Mouse (Mus musculus) layer of hippocampus, postnatal 25 days (tissue): ENCODE measurements around the gene Ccndbp1. TPM values are rescaled to one million over a fixed set of nuclear protein-coding genes. Genes with fewer than 3 reads are reported as not detected.
A peak's percentile ranks its signal among the peaks of the same experiment; 100 is the strongest.
"Not testable (repeated sequence)": the region's sequence is repeated elsewhere in the genome, so short reads cannot be mapped to it uniquely, and the experiment has no call there.

Source experiments
- DNase-seq, 2 experiments: peaks; one replicate each; pipeline ENCODE4 v3.0.0; 2022; ENCODE audit warnings: mixed read lengths in 2 of 2, low spot score in 1 of 2; ENCODE audit errors: extremely low spot score in 1 of 2
- total RNA-seq, 2 experiments: library from RNA; stranded (reverse); gene quantifications; 2 replicates each; pipeline ENCODE4 v1.2.3; 2021

The Ccndbp1 gene
- 10 to 100 TPM; 58.4 to 58.8 TPM for total RNA-seq

GRCm38 (mm10) chr2:121007925-121008663 is at the start of gene Ccndbp1:
TSS of gene Ccndbp1 (plus strand) at chr2:121008403.
- peak; percentile 56 to 68 for DNase-seq

- DNase-seq = no peak
These were observed 48.8 kb upstream of the Ccndbp1 start for GRCm38 (mm10) chr2:120959363-120959762.

- no peak for DNase-seq
These were observed 48.4 kb upstream of the Ccndbp1 start for GRCm38 (mm10) chr2:120959827-120960226.

GRCm38 (mm10) chr2:120960261-120960660 is 47.9 kb upstream of the Ccndbp1 start:
- DNase-seq = no peak

GRCm38 (mm10) chr2:120963110-120963509 is 45.1 kb upstream of the Ccndbp1 start:
- no peak for DNase-seq

GRCm38 (mm10) chr2:120965486-120965885 is 42.7 kb upstream of the Ccndbp1 start:
- no peak for DNase-seq

- no peak for DNase-seq
These were observed 38.1 kb upstream of the Ccndbp1 start for GRCm38 (mm10) chr2:120970045-120970539.

- peak; percentile 67 to 68 for DNase-seq
These were observed 37.6 kb upstream of the Ccndbp1 start, which contains the start of gene Ubr1 for GRCm38 (mm10) chr2:120970559-120971080. TSS of gene Ubr1 (minus strand) at chr2:120970715.

GRCm38 (mm10) chr2:120971766-120972165 is 36.4 kb upstream of the Ccndbp1 start:
- no peak for DNase-seq

- not testable (repeated sequence) for DNase-seq
These were observed 35.9 kb upstream of the Ccndbp1 start for GRCm38 (mm10) chr2:120972257-120972656.

- no peak for DNase-seq
These were observed 35.2 kb upstream of the Ccndbp1 start for GRCm38 (mm10) chr2:120972964-120973363.

- DNase-seq = no peak
These were observed 31.9 kb upstream of the Ccndbp1 start for GRCm38 (mm10) chr2:120976308-120976707.

GRCm38 (mm10) chr2:120976990-120977925 is 30.9 kb upstream of the Ccndbp1 start, which contains the start of gene Tmem62:
TSS of gene Tmem62 (plus strand) at chr2:120977017.
- DNase-seq = peak; percentile 50 to 60

GRCm38 (mm10) chr2:120977926-120978692 is 30.1 kb upstream of the Ccndbp1 start:
- DNase-seq = no peak

- no peak for DNase-seq
These were observed 29.5 kb upstream of the Ccndbp1 start for GRCm38 (mm10) chr2:120978693-120979037.

- no peak for DNase-seq
These were observed 28.4 kb upstream of the Ccndbp1 start for GRCm38 (mm10) chr2:120979819-120980218.

GRCm38 (mm10) chr2:120980861-120981260 is 27.3 kb upstream of the Ccndbp1 start:
- DNase-seq = no peak

- DNase-seq = no peak
These were observed 24.6 kb upstream of the Ccndbp1 start for GRCm38 (mm10) chr2:120983611-120984010.

- DNase-seq = no peak
These were observed 23.0 kb upstream of the Ccndbp1 start for GRCm38 (mm10) chr2:120985241-120985640.

GRCm38 (mm10) chr2:120991196-120991595 is 17.0 kb upstream of the Ccndbp1 start:
- no peak for DNase-seq
